Mouse (Mus musculus): ENCODE results near the gene Ptprn2. TPM values are rescaled to one million over a fixed set of nuclear protein-coding genes. Genes with fewer than 3 reads are reported as not detected.

The Ptprn2 gene
- total and polyA plus RNA-seq, 3 experiments: 0.22 TPM; not detected in 2

DNA sequence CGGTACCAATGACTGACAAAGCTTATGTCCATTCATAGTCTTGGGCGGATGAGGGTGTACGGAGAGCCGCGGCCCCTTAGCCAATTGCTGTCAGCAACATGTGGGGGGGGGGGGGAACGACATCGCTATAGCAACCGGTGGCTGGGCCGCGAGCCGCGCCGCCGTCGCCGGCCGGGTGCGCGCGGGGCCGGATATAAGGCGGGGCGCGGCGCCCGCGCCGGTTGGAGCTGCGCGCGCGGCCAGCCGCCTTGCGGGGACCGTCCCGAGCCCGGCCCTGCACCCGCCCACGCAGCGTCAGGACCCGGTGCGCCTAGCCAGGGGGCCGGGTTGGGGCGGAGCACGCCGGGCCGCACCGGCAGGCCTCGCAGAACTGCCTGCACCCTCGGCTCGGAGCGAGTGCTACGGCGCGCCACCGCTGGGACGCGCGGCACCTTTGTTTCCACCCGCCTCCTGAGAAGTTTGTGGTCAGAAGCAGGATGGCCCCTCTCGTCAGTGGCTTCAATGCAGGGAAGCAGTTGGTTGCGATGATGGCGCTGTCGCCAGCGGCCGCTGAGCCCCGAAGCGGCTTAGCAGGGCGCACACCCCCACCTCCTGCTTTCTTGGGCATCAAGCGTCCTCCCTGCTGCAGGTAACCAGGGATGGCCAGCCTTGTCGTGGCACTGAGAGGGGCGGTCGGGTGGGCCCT, 668.3 kb downstream of the Ptprn2 start:
- ATAC-seq (ENCODE audit: extremely low read depth, insufficient number of reproducible peaks, low FRiP score, poor library complexity, severe bottlenecking): no peak
- no peak for DNase-seq (ENCODE audit: low spot score)
- Histone ChIP-seq H3K9me3 (replicated peaks) (peaks cover 70% of the 10 kb centered on the region), H3K27me3 (ENCODE audit: insufficient read depth, low read length) (peaks cover 2% of the 10 kb centered on the region; the same call in 1 of the 2 replicates), H3K4me3 (ENCODE audit: low read depth, low read length) (peak overlapping the region; percentile 36; the same call in 1 of the 2 replicates), H3K4me1 (ENCODE audit: insufficient read depth, low read depth, low read length) (no peaks in the 10 kb centered on the region), H3K36me3 (replicated peaks) (no peaks in the 10 kb centered on the region)
- TF ChIP-seq GATA2 (IDR thresholded peaks at IDR 0.05; ENCODE audit: borderline replicate concordance, low read depth, low read length) (no peak), TAL1 (conservative IDR thresholded peaks at IDR 0.05; ENCODE audit: low read depth, low read length) (no peak), CTCF (IDR thresholded peaks at IDR 0.05; ENCODE audit: low read depth, low read length) (no peak), GATA1 (IDR thresholded peaks at IDR 0.05; ENCODE audit: borderline replicate concordance, low read length) (no peak), POLR2AphosphoS5 (IDR thresholded peaks at IDR 0.05; ENCODE audit: insufficient replicate concordance, low read depth, low read length) (no peak)

- peaks cover 76% of the 10 kb centered on the region for H3K9me3 ChIP-seq (replicated peaks)
- peak overlapping the region; percentile 36; the same call in 1 of the 2 replicates for H3K4me3 ChIP-seq (ENCODE audit: low read depth, low read length)
- no peak for ATAC-seq (ENCODE audit: extremely low read depth, insufficient number of reproducible peaks, low FRiP score, poor library complexity, severe bottlenecking)
- DNase-seq (ENCODE audit: low spot score): no peak
- no peak for TF ChIP-seq GATA1 (IDR thresholded peaks at IDR 0.05; ENCODE audit: borderline replicate concordance, low read length)
- no peak for TF ChIP-seq GATA2 (IDR thresholded peaks at IDR 0.05; ENCODE audit: borderline replicate concordance, low read depth, low read length)
- no peak for TF ChIP-seq POLR2AphosphoS5 (IDR thresholded peaks at IDR 0.05; ENCODE audit: insufficient replicate concordance, low read depth, low read length)
- no peak for TF ChIP-seq CTCF (IDR thresholded peaks at IDR 0.05; ENCODE audit: low read depth, low read length)
- TF ChIP-seq TAL1 (conservative IDR thresholded peaks at IDR 0.05; ENCODE audit: low read depth, low read length): no peak
- H3K4me1 ChIP-seq (ENCODE audit: insufficient read depth, low read depth, low read length): no peaks in the 10 kb centered on the region
- no peaks in the 10 kb centered on the region for H3K36me3 ChIP-seq (replicated peaks)
- H3K27me3 ChIP-seq (ENCODE audit: insufficient read depth, low read length): peaks cover 2% of the 10 kb centered on the region; the same call in 1 of the 2 replicates
These were observed 669.1 kb downstream of the Ptprn2 start for GRCm38 (mm10) chr12:117154356-117155243.

DNA sequence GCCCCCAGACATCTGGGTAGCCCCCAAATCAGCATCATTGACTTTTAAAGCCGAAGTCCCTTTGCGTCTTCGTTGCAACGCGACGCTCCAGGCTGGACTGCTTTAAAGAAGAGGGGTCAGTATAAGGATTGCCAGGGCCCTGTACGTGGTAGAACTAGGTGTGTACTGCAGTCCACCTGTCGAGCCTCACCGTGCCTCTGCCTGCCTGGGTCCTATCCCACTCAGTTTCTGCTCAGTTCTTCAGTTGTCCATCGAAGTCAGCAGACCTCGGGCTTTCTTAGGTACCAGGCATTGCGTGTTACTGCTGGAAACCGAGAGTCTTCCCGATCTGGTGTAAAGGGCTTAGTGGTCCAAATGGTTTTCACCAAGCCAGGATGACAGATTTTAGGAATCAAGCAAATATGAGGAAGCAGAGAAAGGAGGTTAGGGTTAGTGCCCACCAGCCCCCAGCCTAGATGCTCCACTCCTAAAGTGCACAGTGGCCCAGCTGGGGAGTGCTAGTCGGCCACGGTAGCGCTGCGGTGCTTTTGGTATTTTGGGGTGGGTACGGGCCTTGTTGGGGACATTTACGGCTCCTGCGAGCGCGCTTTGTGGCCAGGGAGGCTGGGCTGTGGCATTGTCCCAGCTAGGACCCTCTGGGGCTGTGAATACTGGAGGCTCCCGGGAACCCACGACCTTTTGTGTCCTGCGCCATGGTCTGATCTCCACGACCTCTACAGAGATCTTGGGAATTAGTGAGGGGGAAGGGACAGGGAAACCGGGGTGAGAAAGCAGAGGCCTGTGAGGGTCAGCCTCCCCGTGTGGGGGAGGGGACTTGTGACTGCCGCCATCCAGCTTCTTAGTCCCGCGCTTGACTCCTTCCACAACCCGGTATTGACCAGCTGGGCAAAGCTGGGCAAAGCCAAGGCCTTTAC, 670.0 kb downstream of the Ptprn2 start:
- no peak for TF ChIP-seq CTCF (IDR thresholded peaks at IDR 0.05; ENCODE audit: low read depth, low read length)
- no peak for TF ChIP-seq GATA1 (IDR thresholded peaks at IDR 0.05; ENCODE audit: borderline replicate concordance, low read length)
- no peak for TF ChIP-seq TAL1 (conservative IDR thresholded peaks at IDR 0.05; ENCODE audit: low read depth, low read length)
- no peaks in the 10 kb centered on the region for H3K4me1 ChIP-seq (ENCODE audit: insufficient read depth, low read depth, low read length)
- no peak for DNase-seq (ENCODE audit: low spot score)
- no peak for ATAC-seq (ENCODE audit: extremely low read depth, insufficient number of reproducible peaks, low FRiP score, poor library complexity, severe bottlenecking)
- no peaks in the 10 kb centered on the region for H3K36me3 ChIP-seq (replicated peaks)
- peaks cover 84% of the 10 kb centered on the region for H3K9me3 ChIP-seq (replicated peaks)
- H3K27me3 ChIP-seq (ENCODE audit: insufficient read depth, low read length): peaks cover 2% of the 10 kb centered on the region; the same call in 1 of the 2 replicates
- no peak overlapping the region for H3K4me3 ChIP-seq (ENCODE audit: low read depth, low read length)

- H3K4me3 ChIP-seq (ENCODE audit: low read depth, low read length): no peak overlapping the region
- no peak for TF ChIP-seq GATA1 (IDR thresholded peaks at IDR 0.05; ENCODE audit: borderline replicate concordance, low read length)
- no peak for TF ChIP-seq TAL1 (conservative IDR thresholded peaks at IDR 0.05; ENCODE audit: low read depth, low read length)
- TF ChIP-seq CTCF (IDR thresholded peaks at IDR 0.05; ENCODE audit: low read depth, low read length): no peak
- TF ChIP-seq POLR2AphosphoS5 (IDR thresholded peaks at IDR 0.05; ENCODE audit: insufficient replicate concordance, low read depth, low read length): no peak
- no peak for TF ChIP-seq GATA2 (IDR thresholded peaks at IDR 0.05; ENCODE audit: borderline replicate concordance, low read depth, low read length)
- DNase-seq (ENCODE audit: low spot score) (no peak), ATAC-seq (ENCODE audit: extremely low read depth, insufficient number of reproducible peaks, low FRiP score, poor library complexity, severe bottlenecking) (no peak)
- no peaks in the 10 kb centered on the region for H3K36me3 ChIP-seq (replicated peaks)
- peaks cover 83% of the 10 kb centered on the region for H3K9me3 ChIP-seq (replicated peaks)
- H3K27me3 ChIP-seq (ENCODE audit: insufficient read depth, low read length): peaks cover 2% of the 10 kb centered on the region; the same call in 1 of the 2 replicates
- H3K4me1 ChIP-seq (ENCODE audit: insufficient read depth, low read depth, low read length): no peaks in the 10 kb centered on the region
These were observed 670.7 kb downstream of the Ptprn2 start for GRCm38 (mm10) chr12:117156256-117156655.

GRCm38 (mm10) chr12:117156786-117157185, 671.3 kb downstream of the Ptprn2 start:
- H3K27me3 ChIP-seq (ENCODE audit: insufficient read depth, low read length): peaks cover 2% of the 10 kb centered on the region; the same call in 1 of the 2 replicates
- H3K4me3 ChIP-seq (ENCODE audit: low read depth, low read length): no peak overlapping the region
- H3K9me3 ChIP-seq (replicated peaks): peaks cover 83% of the 10 kb centered on the region
- DNase-seq (ENCODE audit: low spot score) (no peak), ATAC-seq (ENCODE audit: extremely low read depth, insufficient number of reproducible peaks, low FRiP score, poor library complexity, severe bottlenecking) (no peak)
- TF ChIP-seq GATA1 (IDR thresholded peaks at IDR 0.05; ENCODE audit: borderline replicate concordance, low read length) (no peak), POLR2AphosphoS5 (IDR thresholded peaks at IDR 0.05; ENCODE audit: insufficient replicate concordance, low read depth, low read length) (no peak), GATA2 (IDR thresholded peaks at IDR 0.05; ENCODE audit: borderline replicate concordance, low read depth, low read length) (no peak), CTCF (IDR thresholded peaks at IDR 0.05; ENCODE audit: low read depth, low read length) (no peak), TAL1 (conservative IDR thresholded peaks at IDR 0.05; ENCODE audit: low read depth, low read length) (no peak)
- H3K4me1 ChIP-seq (ENCODE audit: insufficient read depth, low read depth, low read length): no peaks in the 10 kb centered on the region
- H3K36me3 ChIP-seq (replicated peaks): no peaks in the 10 kb centered on the region
